9 mouse cellular contexts compared by ENCODE assay signal in genomic region chr10:110805025-110805740, GRCm38 (mm10). TPM values are rescaled to one million over a fixed set of nuclear protein-coding genes. Genes with fewer than 3 reads are reported as not detected.
A peak's percentile ranks its signal among the peaks of the same experiment; 100 is the strongest.
DNase-seq lines count a peak whose midpoint lies in the region; ATAC-seq and TF ChIP-seq lines count a peak whose summit lies in the region.
"Had no signal": no experiment of that assay in that cellular context is flagged by ENCODE, and none has a peak within 500 bp of the region (broad histone marks: within the 10 kb centered on the region; RNA-seq: fewer than 3 reads in every experiment).

No protein-coding gene starts in this region.

- no peaks in the 10 kb centered on the region for H3K36me3 ChIP-seq in lung, embryonic 14.5 days (ENCODE audit: insufficient read depth)
- no peaks in the 10 kb centered on the region for H3K36me3 ChIP-seq in intestine, embryonic 16.5 days (ENCODE audit: control insufficient read depth, insufficient read depth, low read length)

- WGBS in lung, embryonic 14.5 days: 43% methylated on average over 5 of the region's 5 CpGs
- WGBS in intestine, embryonic 16.5 days: 58% methylated on average over 5 of the region's 5 CpGs

- ATAC-seq in lung, embryonic 14.5 days (ENCODE audit: insufficient read depth): peak; percentile 62; the same call in 1 of the 2 replicates
- peak; percentile 79 for ATAC-seq in megakaryocyte, adult 5-6 weeks (ENCODE audit: poor library complexity, severe bottlenecking)
- no peak for ATAC-seq in intestine, embryonic 16.5 days

- H3K27me3 ChIP-seq in lung, embryonic 14.5 days (ENCODE audit: insufficient read depth, low read length): no peaks in the 10 kb centered on the region
- no peaks in the 10 kb centered on the region for H3K27me3 ChIP-seq in intestine, embryonic 16.5 days (replicated peaks; ENCODE audit: control insufficient read depth, insufficient read depth, low read length)

- H3K9ac ChIP-seq in lung, embryonic 14.5 days: no peak overlapping the region
- no peak overlapping the region for H3K9ac ChIP-seq in intestine, embryonic 16.5 days (ENCODE audit: low read depth, low read length)
- H3K9ac ChIP-seq: liver, embryonic 14.5 days had no signal

- H3K9me3 ChIP-seq in lung, embryonic 14.5 days (ENCODE audit: low read depth, low read length): no peaks in the 10 kb centered on the region
- no peaks in the 10 kb centered on the region for H3K9me3 ChIP-seq in intestine, embryonic 16.5 days (ENCODE audit: control insufficient read depth, low read length)

- H3K4me3 ChIP-seq in lung, embryonic 14.5 days (ENCODE audit: low read depth, low read length): no peak overlapping the region
- no peak overlapping the region for H3K4me3 ChIP-seq in intestine, embryonic 16.5 days (ENCODE audit: low read length)

- no peak for TF ChIP-seq CTCF in lung, embryonic 14.5 days (IDR thresholded peaks at IDR 0.05; ENCODE audit: low read depth)

- peak; percentile 50 for DNase-seq in lung, embryonic 14.5 days
- DNase-seq in lung, adult 18-20 months: no peak
- DNase-seq in adipocyte (ENCODE audit: low spot score): peak; percentile 20
- DNase-seq in fibroblast of lung, adult 2 months (ENCODE audit: low read depth): peak; percentile 89
- DNase-seq in cerebellum, postnatal 4 days (ENCODE audit: low spot score in 2 of 2): no peak
- DNase-seq: thymus, postnatal 4 days had no signal

- H3K4me1 ChIP-seq in lung, embryonic 14.5 days (ENCODE audit: insufficient read depth): no peaks in the 10 kb centered on the region
- no peaks in the 10 kb centered on the region for H3K4me1 ChIP-seq in intestine, embryonic 16.5 days (ENCODE audit: control insufficient read depth, insufficient read depth, low read length)

- H3K4me2 ChIP-seq in lung, embryonic 14.5 days: no peak overlapping the region
- H3K4me2 ChIP-seq in intestine, embryonic 16.5 days (ENCODE audit: low read depth, low read length): no peak overlapping the region

- H3K27ac ChIP-seq in lung, embryonic 14.5 days (ENCODE audit: low read depth): no peak overlapping the region
- H3K27ac ChIP-seq in intestine, embryonic 16.5 days (ENCODE audit: low read length): no peak overlapping the region
- H3K27ac ChIP-seq: liver, embryonic 14.5 days had no signal

RNA-seq across cellular contexts. Expression of gene E2f7, which starts 59.9 kb away (rescaled TPM):
- polyA plus RNA-seq in lung, embryonic 14.5 days (2014; fragmentation: Nextera tagmentation; extraction: Ambion mirVana): 42.9 and 43.8 TPM in 2 replicates
- total RNA-seq in megakaryocyte, adult 5-6 weeks (2015): 13.3 and 16.5 TPM in 2 replicates
- total RNA-seq in megakaryocyte, adult 5-6 weeks (2017): 10.6 and 13.0 TPM in 2 replicates
- 11.0 and 12.4 TPM in 2 replicates for polyA plus RNA-seq in intestine, embryonic 16.5 days (2015; fragmentation: Nextera tagmentation; extraction: Ambion mirVana)

Comparison
In these comparisons a context has a peak if more than half of its experiments do, and no peak if none do; other contexts are left out.
1. DNase-seq: peak in lung, embryonic 14.5 days (single experiment), adipocyte (single experiment) and fibroblast of lung, adult 2 months (single experiment); none in lung, adult 18-20 months (0 of 2) and cerebellum, postnatal 4 days (0 of 2).